Mouse (Mus musculus) hematopoietic stem cell, adult 5-6 weeks (primary cell): ENCODE measurements around the gene Tgfbr2. TPM values are rescaled to one million over a fixed set of nuclear protein-coding genes. Genes with fewer than 3 reads are reported as not detected.

ENCODE experiments used
- ATAC-seq, 2 experiments: fragments of 125-278 bp in 1 of 2; replicated peaks in 1 of 2; 2 replicates each; pipeline ENCODE4 v1.8.0; 2016 to 2017; ENCODE audit warnings: inconsistent platforms in 2 of 2, mild to moderate bottlenecking in 2 of 2, moderate number of reproducible peaks in 2 of 2, low read depth in 1 of 2, moderate TSS enrichment in 1 of 2; ENCODE audit not compliant: low FRiP score in 2 of 2, poor library complexity in 2 of 2, severe bottlenecking in 2 of 2, insufficient read depth in 1 of 2, low TSS enrichment in 1 of 2
- total RNA-seq: library from RNA; stranded (forward); fragments of 172-1452, 232-1000 nt; gene quantifications from 2 replicates; pipeline ENCODE4 v1.2.3, GENCODE M21; 2017

Gene Tgfbr2
- total RNA-seq, 1 experiment from 2014 or later = 26.2 TPM

GRCm38 (mm10) chr9:116199127-116199526, 24.0 kb upstream of the Tgfbr2 start:
- no peak for ATAC-seq

GRCm38 (mm10) chr9:116198488-116198887, 23.3 kb upstream of the Tgfbr2 start:
- ATAC-seq = no peak

GRCm38 (mm10) chr9:116197491-116198170, 22.5 kb upstream of the Tgfbr2 start:
- ATAC-seq = no peak

GRCm38 (mm10) chr9:116193889-116194450, 18.8 kb upstream of the Tgfbr2 start:
- peak; percentile 35 to 66; a peak in 3 of 4 replicates for ATAC-seq

GRCm38 (mm10) chr9:116193535-116193881, 18.3 kb upstream of the Tgfbr2 start:
- 0 out of 4 replicates have a peak, but pooled peaks of 1 of the 2 experiments have one; percentile 19 for ATAC-seq

GRCm38 (mm10) chr9:116192826-116193534, 17.8 kb upstream of the Tgfbr2 start:
- no peak for ATAC-seq

GRCm38 (mm10) chr9:116192253-116192652, 17.1 kb upstream of the Tgfbr2 start:
- ATAC-seq = no peak

GRCm38 (mm10) chr9:116189831-116190230, 14.7 kb upstream of the Tgfbr2 start:
- ATAC-seq = no peak

- no peak for ATAC-seq
These were observed 13.9 kb upstream of the Tgfbr2 start for GRCm38 (mm10) chr9:116188952-116189666.

GRCm38 (mm10) chr9:116187181-116187731, 12.1 kb upstream of the Tgfbr2 start:
- ATAC-seq = no peak

- ATAC-seq = no peak
These were observed 9.7 kb upstream of the Tgfbr2 start for GRCm38 (mm10) chr9:116184903-116185302.

GRCm38 (mm10) chr9:116183035-116183434, 7.9 kb upstream of the Tgfbr2 start:
- ATAC-seq = 0 out of 4 replicates have a peak, but pooled peaks of 1 of the 2 experiments have one; percentile 7

GRCm38 (mm10) chr9:116181608-116182007, 6.4 kb upstream of the Tgfbr2 start:
- ATAC-seq = 0 out of 4 replicates have a peak, but pooled peaks of 1 of the 2 experiments have one; percentile 22

GRCm38 (mm10) chr9:116178151-116178550, 3.0 kb upstream of the Tgfbr2 start:
- peak; percentile 24 to 58; a peak in 3 of 4 replicates for ATAC-seq

- no peak for ATAC-seq
These were observed 1.9 kb upstream of the Tgfbr2 start for GRCm38 (mm10) chr9:116177108-116177507.

- peak; percentile 4 to 29; a peak in 1 of 4 replicates for ATAC-seq
These were observed 442 bp upstream of the Tgfbr2 start for GRCm38 (mm10) chr9:116175488-116176115.
